Mouse (Mus musculus) small intestine, adult 2 months (tissue): ENCODE measurements around the gene Dguok. TPM values are rescaled to one million over a fixed set of nuclear protein-coding genes. Genes with fewer than 3 reads are reported as not detected.
A peak's percentile ranks its signal among the peaks of the same experiment; 100 is the strongest.

Experiments
- H3K27ac ChIP-seq: fragments of 200-500 bp; 2 replicates; pipeline ENCODE4 v1.5.1; 2012; ENCODE audit warnings: low read depth, low read length, control low read depth, inconsistent platforms; ENCODE audit not compliant: insufficient read depth
- H3K27me3 ChIP-seq: fragments of 200-500 bp; 2 replicates; pipeline ENCODE4 v1.6.1; 2012; ENCODE audit warnings: mild to moderate bottlenecking, moderate library complexity, low read length, inconsistent platforms; ENCODE audit not compliant: control insufficient read depth, insufficient read depth
- H3K36me3 ChIP-seq: fragments of 200-500 bp; 2 replicates; pipeline ENCODE4 v1.6.1; 2012; ENCODE audit warnings: mild to moderate bottlenecking, low read length, control low read depth, inconsistent platforms; ENCODE audit not compliant: control insufficient read depth, insufficient read depth
- H3K4me1 ChIP-seq: fragments of 200-500 bp; 2 replicates; pipeline ENCODE4 v1.6.1; 2012; ENCODE audit warnings: low read length, inconsistent platforms, mixed read lengths; ENCODE audit not compliant: control insufficient read depth, insufficient read depth, insufficient read length
- H3K4me3 ChIP-seq: fragments of 200-500 bp; 2 replicates; pipeline ENCODE4 v1.5.1; 2012; ENCODE audit warnings: low read depth, mild to moderate bottlenecking, control low read depth, inconsistent platforms, low read length, moderate library complexity
- CTCF ChIP-seq: fragments of 200-500 bp; IDR thresholded peaks from 2 replicates; pipeline ENCODE4 v1.5.1; 2012; ENCODE audit warnings: low read depth, mild to moderate bottlenecking, control low read depth, inconsistent platforms, low read length, moderate library complexity, mixed read lengths; ENCODE audit not compliant: insufficient replicate concordance, insufficient read length; ENCODE audit errors: extremely low read depth
- POLR2A ChIP-seq: fragments of 200-500 bp; IDR thresholded peaks from 2 replicates; pipeline ENCODE4 v1.6.1; 2012; ENCODE audit warnings: low read depth, mild to moderate bottlenecking, control low read depth, inconsistent platforms, low read length, moderate library complexity
- WGBS: fragments of 180-500 bp; shearing (Covaris S2); methylation state at CpG from one replicate; pipeline ENCODE4 v1.1.7; 2018; 5-methylcytosine and 5-hydroxymethylcytosine counted together
- polyA plus RNA-seq: library from polyadenylated mRNA; depleted of rRNA; stranded (reverse); fragments of >200 nt; gene quantifications from 2 replicates; pipeline ENCODE4 v1.2.3, GENCODE M21; 2012

Gene Dguok
- polyA plus RNA-seq, 1 experiment = 19.7 TPM

- H3K4me3 ChIP-seq = peak overlapping the region; percentile 87
- TF ChIP-seq CTCF = no peak
- H3K36me3 ChIP-seq = no peaks in the 10 kb centered on the region; the same call in 1 of the 2 replicates
- H3K4me1 ChIP-seq = peaks cover 38% of the 10 kb centered on the region
- under 1% methylated on average over 40 of the region's 41 CpGs for WGBS
- H3K27ac ChIP-seq = peak overlapping the region; percentile 69
- no peaks in the 10 kb centered on the region for H3K27me3 ChIP-seq
These were observed 51.2 kb downstream of the Dguok start for GRCm38 (mm10) chr6:83455328-83456130.

GRCm38 (mm10) chr6:83453706-83454105 is 53.1 kb downstream of the Dguok start:
- no peaks in the 10 kb centered on the region for H3K27me3 ChIP-seq
- H3K4me3 ChIP-seq = peak overlapping the region; percentile 18
- H3K36me3 ChIP-seq = no peaks in the 10 kb centered on the region; the same call in none of the 2 replicates
- H3K27ac ChIP-seq = no peak overlapping the region
- WGBS = 59% methylated on average over 11 of the region's 11 CpGs
- H3K4me1 ChIP-seq = peaks cover 38% of the 10 kb centered on the region
- TF ChIP-seq CTCF (no peak), POLR2A (no peak)

- Histone ChIP-seq H3K4me1 (peaks cover 45% of the 10 kb centered on the region), H3K36me3 (no peaks in the 10 kb centered on the region; the same call in none of the 2 replicates), H3K4me3 (no peak overlapping the region), H3K27ac (no peak overlapping the region), H3K27me3 (no peaks in the 10 kb centered on the region)
- WGBS = 66% methylated on average over 9 of the region's 9 CpGs
- TF ChIP-seq POLR2A = no peak
- no peak for TF ChIP-seq CTCF
These were observed 56.1 kb downstream of the Dguok start for GRCm38 (mm10) chr6:83450451-83451303.

GRCm38 (mm10) chr6:83449440-83449839 is 57.3 kb downstream of the Dguok start:
- Histone ChIP-seq H3K27ac (0 out of 2 replicates have a peak overlapping the region, but pooled peaks have one; percentile 10), H3K27me3 (no peaks in the 10 kb centered on the region), H3K4me3 (no peak overlapping the region), H3K4me1 (peaks cover 49% of the 10 kb centered on the region), H3K36me3 (no peaks in the 10 kb centered on the region; the same call in none of the 2 replicates)
- no peak for TF ChIP-seq POLR2A
- TF ChIP-seq CTCF = no peak
- 31% methylated on average over 3 of the region's 3 CpGs for WGBS

GRCm38 (mm10) chr6:83448911-83449310 is 57.9 kb downstream of the Dguok start:
- Histone ChIP-seq H3K4me3 (no peak overlapping the region), H3K27me3 (no peaks in the 10 kb centered on the region), H3K36me3 (no peaks in the 10 kb centered on the region; the same call in none of the 2 replicates), H3K27ac (0 out of 2 replicates have a peak overlapping the region, but pooled peaks have one; percentile 10), H3K4me1 (peaks cover 48% of the 10 kb centered on the region)
- WGBS = 72% methylated on average over 4 of the region's 4 CpGs
- TF ChIP-seq POLR2A = no peak

- WGBS = 56% methylated on average over 7 of the region's 7 CpGs
- Histone ChIP-seq H3K4me3 (no peak overlapping the region), H3K4me1 (peaks cover 56% of the 10 kb centered on the region), H3K27ac (peak overlapping the region; percentile 78), H3K27me3 (no peaks in the 10 kb centered on the region), H3K36me3 (no peaks in the 10 kb centered on the region; the same call in none of the 2 replicates)
- TF ChIP-seq CTCF (no peak), POLR2A (no peak)
These were observed 59.7 kb downstream of the Dguok start for GRCm38 (mm10) chr6:83447031-83447430.

- peaks cover 60% of the 10 kb centered on the region for H3K4me1 ChIP-seq
- 22% methylated on average over 2 of the region's 2 CpGs for WGBS
- TF ChIP-seq POLR2A (no peak), CTCF (no peak)
- H3K27me3 ChIP-seq = no peaks in the 10 kb centered on the region
- peak overlapping the region; percentile 79 for H3K27ac ChIP-seq
- H3K36me3 ChIP-seq = no peaks in the 10 kb centered on the region; the same call in none of the 2 replicates
- H3K4me3 ChIP-seq = no peak overlapping the region
These were observed 61.0 kb downstream of the Dguok start for GRCm38 (mm10) chr6:83445796-83446195.
